Mouse (Mus musculus) erythroblast, embryonic 14.5 days (primary cell): Measurements from ENCODE around the gene Grem2. TPM values are rescaled to one million over a fixed set of nuclear protein-coding genes. Genes with fewer than 3 reads are reported as not detected.

ENCODE experiments used
- H3K27me3 ChIP-seq: 2 replicates; pipeline ENCODE4 v1.6.1; 2012; ENCODE audit warnings: inconsistent platforms; ENCODE audit not compliant: control insufficient read depth
- H3K36me3 ChIP-seq: 2 replicates; pipeline ENCODE4 v1.6.1; 2012; ENCODE audit warnings: mild to moderate bottlenecking, inconsistent platforms; ENCODE audit not compliant: control insufficient read depth
- H3K4me1 ChIP-seq: 2 replicates; pipeline ENCODE4 v1.6.1; 2012; ENCODE audit warnings: inconsistent platforms; ENCODE audit not compliant: control insufficient read depth
- H3K4me3 ChIP-seq: replicated peaks from 2 replicates; pipeline ENCODE3; 2012; ENCODE audit warnings: moderate library complexity, mild to moderate bottlenecking, inconsistent platforms
- H3K9me3 ChIP-seq: 2 replicates; pipeline ENCODE4 v1.6.1; 2012; ENCODE audit warnings: low read length, inconsistent platforms, mixed read lengths; ENCODE audit not compliant: control insufficient read depth
- GATA1 ChIP-seq: IDR thresholded peaks from 2 replicates; pipeline ENCODE4 v1.6.1; 2012; ENCODE audit warnings: low read length, inconsistent platforms, mixed read lengths
- TAL1 ChIP-seq: IDR thresholded peaks from 3 replicates; pipeline ENCODE4 v1.6.1; 2012; ENCODE audit warnings: low read length, inconsistent platforms, mixed read lengths
- polyA plus RNA-seq: library from polyadenylated mRNA; stranded (reverse); fragments of >175 nt; gene quantifications from 2 replicates; pipeline ENCODE4 v1.2.3, GENCODE M21; 2012

Grem2 gene
- not detected in 2 replicates for polyA plus RNA-seq

GRCm38 (mm10) chr1:174921298-174921955 is at the start of gene Grem2:
Gene Grem2 (minus strand): TSS chr1:174921819.
- no peaks in the 10 kb centered on the region for H3K4me1 ChIP-seq
- H3K4me3 ChIP-seq = peak within 1 kb of the TSS; percentile 40
- TF ChIP-seq GATA1 (no peak), TAL1 (no peak)
- no peaks in the 10 kb centered on the region for H3K36me3 ChIP-seq
- no peaks in the 10 kb centered on the region; the same call in 1 of the 2 replicates for H3K9me3 ChIP-seq
- H3K27me3 ChIP-seq = peaks cover 3% of the 10 kb centered on the region; the same call in 1 of the 2 replicates

- no peaks in the 10 kb centered on the region for H3K36me3 ChIP-seq
- H3K9me3 ChIP-seq = 0 out of 2 replicates have a peak, but pooled peaks cover 2% of the 10 kb centered on the region
- TF ChIP-seq TAL1 (no peak), GATA1 (no peak)
- H3K4me3 ChIP-seq = no peak overlapping the region
- H3K27me3 ChIP-seq = no peaks in the 10 kb centered on the region
- no peaks in the 10 kb centered on the region for H3K4me1 ChIP-seq
Measured at GRCm38 (mm10) chr1:174959837-174960236, 38.2 kb upstream of the Grem2 start.

GRCm38 (mm10) chr1:174931003-174931619 is 9.5 kb upstream of the Grem2 start:
- Histone ChIP-seq H3K27me3 (no peaks in the 10 kb centered on the region), H3K36me3 (no peaks in the 10 kb centered on the region), H3K4me1 (no peaks in the 10 kb centered on the region), H3K9me3 (peaks cover 4% of the 10 kb centered on the region; the same call in 1 of the 2 replicates), H3K4me3 (no peak overlapping the region)
- no peak for TF ChIP-seq TAL1
- no peak for TF ChIP-seq GATA1

GRCm38 (mm10) chr1:174929459-174930181 is 8.0 kb upstream of the Grem2 start:
- Histone ChIP-seq H3K27me3 (no peaks in the 10 kb centered on the region), H3K9me3 (peaks cover 4% of the 10 kb centered on the region; the same call in 1 of the 2 replicates), H3K4me1 (no peaks in the 10 kb centered on the region), H3K36me3 (no peaks in the 10 kb centered on the region), H3K4me3 (no peak overlapping the region)
- TF ChIP-seq TAL1 (no peak), GATA1 (no peak)

- no peak for TF ChIP-seq GATA1
- no peak for TF ChIP-seq TAL1
- peaks cover 3% of the 10 kb centered on the region; the same call in 1 of the 2 replicates for H3K27me3 ChIP-seq
Measured at GRCm38 (mm10) chr1:174918949-174919348, 2.7 kb downstream of the Grem2 start.

GRCm38 (mm10) chr1:174918236-174918870 is 3.3 kb downstream of the Grem2 start:
- no peak for TF ChIP-seq GATA1
- H3K27me3 ChIP-seq = peaks cover 3% of the 10 kb centered on the region; the same call in 1 of the 2 replicates
- H3K9me3 ChIP-seq = no peaks in the 10 kb centered on the region; the same call in 1 of the 2 replicates
- no peak overlapping the region for H3K4me3 ChIP-seq
- no peaks in the 10 kb centered on the region for H3K4me1 ChIP-seq
- H3K36me3 ChIP-seq = no peaks in the 10 kb centered on the region

More at GRCm38 (mm10) chr1:174918949-174919348, 2.7 kb downstream of the Grem2 start:
- no peaks in the 10 kb centered on the region; the same call in 1 of the 2 replicates for H3K9me3 ChIP-seq
- no peak overlapping the region for H3K4me3 ChIP-seq
- H3K36me3 ChIP-seq = no peaks in the 10 kb centered on the region
- H3K4me1 ChIP-seq = no peaks in the 10 kb centered on the region

GRCm38 (mm10) chr1:174909834-174910233 is 11.8 kb downstream of the Grem2 start:
- peaks cover 13% of the 10 kb centered on the region for H3K9me3 ChIP-seq
- TF ChIP-seq GATA1 = no peak
- no peak for TF ChIP-seq TAL1
- no peaks in the 10 kb centered on the region for H3K4me1 ChIP-seq
- H3K4me3 ChIP-seq = no peak overlapping the region
- H3K27me3 ChIP-seq = no peaks in the 10 kb centered on the region
- H3K36me3 ChIP-seq = no peaks in the 10 kb centered on the region

GRCm38 (mm10) chr1:174908232-174908631 is 13.4 kb downstream of the Grem2 start:
- no peak overlapping the region for H3K4me3 ChIP-seq
- H3K4me1 ChIP-seq = no peaks in the 10 kb centered on the region
- peaks cover 13% of the 10 kb centered on the region for H3K9me3 ChIP-seq
- no peaks in the 10 kb centered on the region for H3K36me3 ChIP-seq
- no peaks in the 10 kb centered on the region for H3K27me3 ChIP-seq
- no peak for TF ChIP-seq TAL1
- TF ChIP-seq GATA1 = no peak

GRCm38 (mm10) chr1:174907637-174908036 is 14.0 kb downstream of the Grem2 start:
- peaks cover 13% of the 10 kb centered on the region for H3K9me3 ChIP-seq
- TF ChIP-seq TAL1 (no peak), GATA1 (no peak)
- H3K4me1 ChIP-seq = no peaks in the 10 kb centered on the region
- H3K4me3 ChIP-seq = no peak overlapping the region
- no peaks in the 10 kb centered on the region for H3K27me3 ChIP-seq
- no peaks in the 10 kb centered on the region for H3K36me3 ChIP-seq
